Mouse (Mus musculus) R1 (cell line): Measurements from ENCODE around the gene Opa1.

Experiments
- DNase-seq: peaks from one replicate; pipeline ENCODE4 v3.0.0-alpha.2; 2018; ENCODE audit warnings: low read depth, low spot score

Gene Opa1

GRCm38 (mm10) chr16:29579167-29579786, at the start of gene Opa1:
Gene Opa1, plus strand, starts transcription at chr16:29579334.
- peak; percentile 97 for DNase-seq

GRCm38 (mm10) chr16:29533641-29534040, 45.5 kb upstream of the Opa1 start:
- no peak for DNase-seq

GRCm38 (mm10) chr16:29535866-29536265, 43.3 kb upstream of the Opa1 start:
- DNase-seq = no peak

- no peak for DNase-seq
Observed at GRCm38 (mm10) chr16:29536411-29537204, 42.5 kb upstream of the Opa1 start.

- no peak for DNase-seq
Observed at GRCm38 (mm10) chr16:29539906-29540305, 39.2 kb upstream of the Opa1 start.

- no peak for DNase-seq
Observed at GRCm38 (mm10) chr16:29541261-29541683, 37.9 kb upstream of the Opa1 start.

GRCm38 (mm10) chr16:29544829-29545228, 34.3 kb upstream of the Opa1 start, which contains the start of gene Atp13a4:
Gene Atp13a4, minus strand, starts transcription at chr16:29544864.
- DNase-seq = no peak

GRCm38 (mm10) chr16:29559667-29560066, 19.5 kb upstream of the Opa1 start:
- DNase-seq = no peak

- DNase-seq = peak; percentile 70
Observed at GRCm38 (mm10) chr16:29560454-29560853, 18.7 kb upstream of the Opa1 start.

- peak; percentile 72 for DNase-seq
Observed at GRCm38 (mm10) chr16:29560869-29561268, 18.3 kb upstream of the Opa1 start.

GRCm38 (mm10) chr16:29574013-29574412, 5.1 kb upstream of the Opa1 start:
- DNase-seq = no peak

GRCm38 (mm10) chr16:29575620-29576019, 3.5 kb upstream of the Opa1 start:
- peak; percentile 43 for DNase-seq

- DNase-seq = peak; percentile 12
Observed at GRCm38 (mm10) chr16:29579787-29580176, 648 bp downstream of the Opa1 start.

- DNase-seq = no peak
Observed at GRCm38 (mm10) chr16:29592171-29592570, 13.0 kb downstream of the Opa1 start.

GRCm38 (mm10) chr16:29597122-29597521, 18.0 kb downstream of the Opa1 start:
- DNase-seq = no peak

- no peak for DNase-seq
Observed at GRCm38 (mm10) chr16:29605546-29605945, 26.4 kb downstream of the Opa1 start.

GRCm38 (mm10) chr16:29607131-29607530, 28.0 kb downstream of the Opa1 start:
- DNase-seq = no peak

- DNase-seq = peak; percentile 16
Observed at GRCm38 (mm10) chr16:29614762-29615161, 35.6 kb downstream of the Opa1 start.

- peak; percentile 44 for DNase-seq
Observed at GRCm38 (mm10) chr16:29629053-29629452, 49.9 kb downstream of the Opa1 start.

- DNase-seq = no peak
Observed at GRCm38 (mm10) chr16:29635780-29636179, 56.6 kb downstream of the Opa1 start.

- no peak for DNase-seq
Observed at GRCm38 (mm10) chr16:29642376-29642775, 63.2 kb downstream of the Opa1 start.

GRCm38 (mm10) chr16:29644871-29645270, 65.7 kb downstream of the Opa1 start:
- peak; percentile 37 for DNase-seq

- DNase-seq = no peak
Observed at GRCm38 (mm10) chr16:29646202-29646601, 67.1 kb downstream of the Opa1 start.
